Mouse (Mus musculus) forebrain, embryonic 14.5 days (tissue): ENCODE data around the gene Pdzd3. TPM values are rescaled to one million over a fixed set of nuclear protein-coding genes. Genes with fewer than 3 reads are reported as not detected.

Experiments
- ATAC-seq: fragments of 200-750 bp; cut with Nextera tagmentation; 2 replicates; pipeline ENCODE4 v1.8.0; 2017; ENCODE audit warnings: mild to moderate bottlenecking, moderate library complexity
- DNase-seq: peaks from one replicate; pipeline ENCODE4 v3.0.0-alpha.2; 2015; ENCODE audit warnings: low spot score
- H3K27ac ChIP-seq: fragments of 300-500 bp; sonication (generic); 2 replicates; pipeline ENCODE4 v1.5.1; 2014; ENCODE audit warnings: low read depth, mild to moderate bottlenecking, control low read depth, low read length, moderate library complexity
- H3K27me3 ChIP-seq: fragments of 300-500 bp; sonication (generic); replicated peaks from 2 replicates; pipeline ENCODE4 v1.6.1; 2014; ENCODE audit warnings: low read length, control low read depth, mixed read lengths; ENCODE audit not compliant: control insufficient read depth, insufficient read depth
- H3K36me3 ChIP-seq: fragments of 300-500 bp; sonication (generic); 2 replicates; pipeline ENCODE4 v1.6.1; 2014; ENCODE audit warnings: low read length, control low read depth; ENCODE audit not compliant: control insufficient read depth, insufficient read depth
- H3K4me1 ChIP-seq: fragments of 300-500 bp; sonication (generic); 2 replicates; pipeline ENCODE4 v1.6.1; 2014; ENCODE audit warnings: antibody characterized with exemption, low read length, control low read depth; ENCODE audit not compliant: control insufficient read depth, insufficient read depth
- H3K4me2 ChIP-seq: fragments of 300-500 bp; sonication (generic); 2 replicates; pipeline ENCODE4 v1.6.1; 2014; ENCODE audit warnings: mild to moderate bottlenecking, control low read depth, low read length
- H3K4me3 ChIP-seq: fragments of 300-500 bp; sonication (generic); 2 replicates; pipeline ENCODE4 v1.5.1; 2014; ENCODE audit warnings: low read depth, low read length, control low read depth
- H3K9ac ChIP-seq: fragments of 300-500 bp; sonication (generic); 2 replicates; pipeline ENCODE4 v1.6.1; 2014; ENCODE audit warnings: mild to moderate bottlenecking, low read length, control low read depth, moderate library complexity
- H3K9me3 ChIP-seq: fragments of 300-500 bp; sonication (generic); replicated peaks from 2 replicates; pipeline ENCODE4 v1.6.1; 2016; ENCODE audit warnings: low read length, control low read depth, mixed read lengths; ENCODE audit not compliant: control insufficient read depth
- WGBS: fragments of 180-500 bp; shearing (Covaris S2); extraction: QIAGEN DNeasy Blood & Tissue Kit; methylation state at CpG from one replicate; pipeline ENCODE4 v1.1.7; 2014; 5-methylcytosine and 5-hydroxymethylcytosine counted together
- polyA plus RNA-seq: library from polyadenylated mRNA; unstranded; fragments of >200 nt; fragmentation: Nextera tagmentation; extraction: Ambion mirVana; gene quantifications from 2 replicates; pipeline ENCODE4 v1.2.1, GENCODE M21; 2014

Gene Pdzd3
- polyA plus RNA-seq, 1 experiment from 2014 or later = 0.52 TPM

DNA sequence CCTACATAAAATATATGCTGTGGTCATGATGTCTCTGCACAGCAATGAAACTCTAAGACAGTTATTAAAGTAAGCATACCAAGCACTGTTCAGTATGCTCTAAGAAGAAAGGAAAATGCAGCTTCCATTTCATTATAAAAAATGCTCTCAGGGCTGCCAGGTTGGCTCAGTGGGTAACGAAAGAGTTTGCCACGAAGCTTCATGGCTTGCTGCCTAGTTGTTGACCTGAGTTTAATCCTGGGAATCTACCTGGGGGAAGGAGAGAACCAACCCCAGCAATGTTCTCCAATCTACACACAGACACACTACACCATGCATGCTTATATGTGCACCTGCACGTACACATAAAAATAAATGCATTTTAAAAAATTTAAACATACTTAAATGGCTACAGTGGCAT is 52.1 kb downstream of the Pdzd3 start:
- no peak for ATAC-seq
- no peaks in the 10 kb centered on the region for H3K4me1 ChIP-seq
- WGBS = 87% methylated on average over 3 of the region's 3 CpGs

More for the DNA sequence above, 52.1 kb downstream of the Pdzd3 start:
- Histone ChIP-seq H3K9ac (no peak overlapping the region), H3K27ac (no peak overlapping the region), H3K9me3 (no peaks in the 10 kb centered on the region), H3K4me2 (no peak overlapping the region), H3K27me3 (no peaks in the 10 kb centered on the region), H3K4me3 (no peak overlapping the region), H3K36me3 (peaks cover 30% of the 10 kb centered on the region)
- DNase-seq = no peak

Other genes starting within 250 kb of the Pdzd3 start
- 3.6 and 5.0 TPM in 2 replicates for gene Thy1, start 208.1 kb downstream of the Pdzd3 start, polyA plus RNA-seq
- gene Usp2, start 184.4 kb downstream of the Pdzd3 start, polyA plus RNA-seq = 6.9 and 8.2 TPM in 2 replicates
- gene Mfrp, start 149.7 kb downstream of the Pdzd3 start, polyA plus RNA-seq = 0.31 TPM in 1 of 2 replicates, not detected in the other
- gene C1qtnf5, start 144.2 kb downstream of the Pdzd3 start, polyA plus RNA-seq = 2.6 and 3.2 TPM in 2 replicates
- 0.11 and 0.16 TPM in 2 replicates for gene Gm49380, start 138.0 kb downstream of the Pdzd3 start, polyA plus RNA-seq
- gene Rnf26, start 138.0 kb downstream of the Pdzd3 start, polyA plus RNA-seq = 31.3 and 35.1 TPM in 2 replicates
- gene Mcam, start 117.0 kb downstream of the Pdzd3 start, polyA plus RNA-seq = 13.2 and 14.1 TPM in 2 replicates
- 13.4 and 17.3 TPM in 2 replicates for gene Cbl, start 17.4 kb downstream of the Pdzd3 start, polyA plus RNA-seq
- not detected in 2 replicates for gene Ccdc153, start 10.8 kb downstream of the Pdzd3 start, polyA plus RNA-seq
- 4.6 and 4.8 TPM in 2 replicates for gene Nlrx1, start 17.1 kb upstream of the Pdzd3 start, polyA plus RNA-seq
- gene Abcg4, start 37.1 kb upstream of the Pdzd3 start, polyA plus RNA-seq = 7.1 and 8.1 TPM in 2 replicates
- gene Hinfp, start 54.2 kb upstream of the Pdzd3 start, polyA plus RNA-seq = 18.4 and 24.8 TPM in 2 replicates
- 16.3 and 22.2 TPM in 2 replicates for gene C2cd2l, start 68.8 kb upstream of the Pdzd3 start, polyA plus RNA-seq
- 38.2 and 39.7 TPM in 2 replicates for gene Dpagt1, start 74.5 kb upstream of the Pdzd3 start, polyA plus RNA-seq
- gene H2afx, start 83.2 kb upstream of the Pdzd3 start, polyA plus RNA-seq = 215 and 240 TPM in 2 replicates
- gene Hmbs, start 92.8 kb upstream of the Pdzd3 start, polyA plus RNA-seq = 68.5 and 74.3 TPM in 2 replicates
- gene Vps11, start 110.2 kb upstream of the Pdzd3 start, polyA plus RNA-seq = 33.3 and 33.8 TPM in 2 replicates
- gene Hyou1, start 128.0 kb upstream of the Pdzd3 start, polyA plus RNA-seq = 17.8 and 27.2 TPM in 2 replicates
- gene Slc37a4, start 145.4 kb upstream of the Pdzd3 start, polyA plus RNA-seq = 39.5 and 42.0 TPM in 2 replicates
- gene Rps25, start 155.7 kb upstream of the Pdzd3 start, polyA plus RNA-seq = 1,391 and 1,749 TPM in 2 replicates
- gene Trappc4, start 156.1 kb upstream of the Pdzd3 start, polyA plus RNA-seq = 327 and 347 TPM in 2 replicates
- gene Ccdc84, start 167.1 kb upstream of the Pdzd3 start, polyA plus RNA-seq = 21.6 and 25.2 TPM in 2 replicates
- not detected in 2 replicates for gene Foxr1, start 189.7 kb upstream of the Pdzd3 start, polyA plus RNA-seq
- gene Upk2, start 203.5 kb upstream of the Pdzd3 start, polyA plus RNA-seq = not detected in 2 replicates
- 9.9 and 13.4 TPM in 2 replicates for gene Bcl9l, start 231.4 kb upstream of the Pdzd3 start, polyA plus RNA-seq